In the genomic region with DNA sequence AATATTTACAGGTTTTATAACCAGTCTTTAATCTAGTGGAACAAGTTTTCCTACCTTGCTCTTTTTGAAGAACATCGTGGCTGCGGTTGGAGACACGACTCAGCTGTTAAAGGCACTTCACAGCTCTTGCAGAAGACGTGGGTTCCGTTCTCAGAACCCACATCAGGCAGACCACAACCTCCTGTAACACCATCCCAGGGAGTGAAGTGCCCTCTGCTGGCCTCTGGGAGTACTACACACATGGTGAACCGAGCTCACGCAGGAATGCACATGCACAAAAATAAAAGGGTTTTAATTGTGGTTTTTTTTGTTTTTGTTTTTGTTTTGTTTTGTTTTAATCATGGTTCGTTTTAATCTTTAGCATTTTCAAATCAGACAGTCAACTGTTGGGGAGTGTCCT, we compare ENCODE assay signal across 14 mouse cellular contexts. TPM values are rescaled to one million over a fixed set of nuclear protein-coding genes. Genes with fewer than 3 reads are reported as not detected.
DNase-seq lines count a peak whose midpoint lies in the region; ATAC-seq and TF ChIP-seq lines count a peak whose summit lies in the region.
"Had no signal": no experiment of that assay in that cellular context is flagged by ENCODE, and none has a peak within 500 bp of the region (broad histone marks: within the 10 kb centered on the region; RNA-seq: fewer than 3 reads in every experiment).

No protein-coding gene starts in this region.

- H3K4me1 ChIP-seq in kidney, postnatal 0 days (replicated peaks; ENCODE audit: insufficient read depth, low read length) = no peaks in the 10 kb centered on the region
- H3K4me1 ChIP-seq in ES-Bruce4 (ENCODE audit: control insufficient read depth, insufficient read depth, low read length) = no peaks in the 10 kb centered on the region

- H3K36me3 ChIP-seq in kidney, postnatal 0 days (ENCODE audit: insufficient read depth, low read length) = no peaks in the 10 kb centered on the region
- no peaks in the 10 kb centered on the region for H3K36me3 ChIP-seq in ES-Bruce4 (ENCODE audit: control insufficient read depth, insufficient read depth, low read length, poor library complexity, severe bottlenecking)

- WGBS in kidney, postnatal 0 days = 88% methylated on average over 8 of the region's 8 CpGs

- no peak overlapping the region for H3K4me2 ChIP-seq in kidney, postnatal 0 days (ENCODE audit: low read length)

- no peaks in the 10 kb centered on the region for H3K9me3 ChIP-seq in kidney, postnatal 0 days (replicated peaks; ENCODE audit: low read length)
- no peaks in the 10 kb centered on the region for H3K9me3 ChIP-seq in ES-Bruce4 (replicated peaks; ENCODE audit: control insufficient read depth, insufficient read depth, low read length, poor library complexity, severe bottlenecking)

- no peak overlapping the region for H3K9ac ChIP-seq in kidney, postnatal 0 days (ENCODE audit: low read depth, low read length)
- no peak overlapping the region for H3K9ac ChIP-seq in ES-Bruce4 (ENCODE audit: low read depth, poor library complexity, severe bottlenecking)

- TF ChIP-seq CTCF in kidney, postnatal 0 days (IDR thresholded peaks at IDR 0.05; ENCODE audit: low read depth) = peak; percentile 44; the same call in 1 of the 2 replicates
- peak; percentile 43 for TF ChIP-seq CTCF in ES-Bruce4 (IDR thresholded peaks at IDR 0.05; ENCODE audit: low read depth, low read length)

- TF ChIP-seq POLR2A in ES-Bruce4 (IDR thresholded peaks at IDR 0.05; ENCODE audit: insufficient read depth, low read length) = no peak

- no peak for ATAC-seq in kidney, postnatal 0 days (replicated peaks; ENCODE audit: low FRiP score, low read depth)
- peak; percentile 30; the same call in 1 of the 2 replicates for ATAC-seq in granulocyte monocyte progenitor cell, adult 5-6 weeks (replicated peaks; ENCODE audit: poor library complexity, severe bottlenecking)

- no peak overlapping the region for H3K4me3 ChIP-seq in kidney, postnatal 0 days (replicated peaks; ENCODE audit: low read depth, low read length)
- no peak overlapping the region for H3K4me3 ChIP-seq in ES-Bruce4 (ENCODE audit: low read depth, low read length)
- H3K4me3 ChIP-seq: myocyte had no signal

- no peak for DNase-seq in kidney, postnatal 0 days (ENCODE audit: low spot score)
- no peak for DNase-seq in kidney, adult 18-20 months
- DNase-seq in 416B (ENCODE audit: low read depth) = peak; percentile 42
- no peak for DNase-seq in heart, postnatal 25 days (ENCODE audit: low spot score)
- no peak for DNase-seq in layer of hippocampus, adult 11-12 months (ENCODE audit: low spot score)
- DNase-seq in right cerebral cortex, adult 18-20 months = no peak
- DNase-seq: cerebellum, adult 11-12 months; heart, postnatal 14 days; kidney, postnatal 10 days had no signal

- intact Hi-C loops in heart, postnatal 25 days (cut with DNase I) = no loop called here

- H3K27me3 ChIP-seq in kidney, postnatal 0 days (ENCODE audit: insufficient read depth, low read length) = no peaks in the 10 kb centered on the region
- no peaks in the 10 kb centered on the region for H3K27me3 ChIP-seq in ES-Bruce4 (ENCODE audit: control insufficient read depth, insufficient read depth, low read length, poor library complexity, severe bottlenecking)

- no peak for TF ChIP-seq EP300 in ES-Bruce4 (IDR thresholded peaks at IDR 0.05; ENCODE audit: insufficient read depth, low read depth, low read length)

- H3K27ac ChIP-seq in kidney, postnatal 0 days = no peak overlapping the region
- no peak overlapping the region for H3K27ac ChIP-seq in ES-Bruce4 (ENCODE audit: insufficient read depth, low read length)

RNA-seq across cellular contexts. Expression of gene Zpbp2, which starts 17.4 kb away (rescaled TPM):
- 0.43 and 0.64 TPM in 2 replicates for polyA plus RNA-seq in kidney, postnatal 0 days (2015; fragmentation: Nextera tagmentation; extraction: Ambion mirVana)
- polyA plus RNA-seq in ES-Bruce4 (2011; ENCODE audit: insufficient read depth, insufficient read length, low read depth, missing spikeins) = not detected in 2 replicates
- 1.6 TPM in 1 of 2 replicates, not detected in the other for total RNA-seq in granulocyte monocyte progenitor cell, adult 5-6 weeks (2014; fragmentation: Nextera tagmentation)
- total RNA-seq in granulocyte monocyte progenitor cell, adult 5-6 weeks (2017) = not detected in 2 replicates
- not detected for total RNA-seq in heart, postnatal 25 days (2021)
- total RNA-seq: gastrocnemius, adult 18-20 months; heart, postnatal 14 days; left cerebral cortex, postnatal 14 days had no signal
- polyA plus RNA-seq: myocyte had no signal

RNA-seq across cellular contexts. Expression of gene Ormdl3, which starts 18.8 kb away (rescaled TPM):
- 50.1 and 51.3 TPM in 2 replicates for polyA plus RNA-seq in kidney, postnatal 0 days (2015; fragmentation: Nextera tagmentation; extraction: Ambion mirVana)
- 19.3 and 20.0 TPM in 2 replicates for polyA plus RNA-seq in ES-Bruce4 (2011; ENCODE audit: insufficient read depth, insufficient read length, low read depth, missing spikeins)
- total RNA-seq in granulocyte monocyte progenitor cell, adult 5-6 weeks (2014; fragmentation: Nextera tagmentation) = 5.9 and 7.3 TPM in 2 replicates
- 7.7 and 8.6 TPM in 2 replicates for total RNA-seq in granulocyte monocyte progenitor cell, adult 5-6 weeks (2017)
- 10 to 100 TPM; 35.6 to 37.8 TPM for total RNA-seq in heart, postnatal 25 days (2021)

RNA-seq across cellular contexts. Expression of gene Ikzf3, which starts 22.5 kb away (rescaled TPM):
- 0.26 and 0.29 TPM in 2 replicates for polyA plus RNA-seq in kidney, postnatal 0 days (2015; fragmentation: Nextera tagmentation; extraction: Ambion mirVana)
- not detected in 2 replicates for polyA plus RNA-seq in ES-Bruce4 (2011; ENCODE audit: insufficient read depth, insufficient read length, low read depth, missing spikeins)
- total RNA-seq in granulocyte monocyte progenitor cell, adult 5-6 weeks (2014; fragmentation: Nextera tagmentation) = 0.15 TPM in 1 of 2 replicates, not detected in the other
- not detected in 2 replicates for total RNA-seq in granulocyte monocyte progenitor cell, adult 5-6 weeks (2017)
- under 1 TPM; 0.44 to 0.61 TPM for total RNA-seq in heart, postnatal 25 days (2021)
- polyA plus RNA-seq: myocyte had no signal

RNA-seq across cellular contexts. Expression of gene Lrrc3c, which starts 29.8 kb away (rescaled TPM):
- polyA plus RNA-seq in kidney, postnatal 0 days (2015; fragmentation: Nextera tagmentation; extraction: Ambion mirVana) = not detected in 2 replicates
- not detected in 2 replicates for polyA plus RNA-seq in ES-Bruce4 (2011; ENCODE audit: insufficient read depth, insufficient read length, low read depth, missing spikeins)
- total RNA-seq in granulocyte monocyte progenitor cell, adult 5-6 weeks (2014; fragmentation: Nextera tagmentation) = not detected in 2 replicates
- total RNA-seq in granulocyte monocyte progenitor cell, adult 5-6 weeks (2017) = not detected in 2 replicates
- not detected for total RNA-seq in heart, postnatal 25 days (2021)
- total RNA-seq: gastrocnemius, adult 18-20 months; heart, postnatal 14 days; left cerebral cortex, postnatal 14 days had no signal
- polyA plus RNA-seq: myocyte had no signal

RNA-seq across cellular contexts. Expression of gene Gm12355, which starts 57.1 kb away (rescaled TPM):
- polyA plus RNA-seq in kidney, postnatal 0 days (2015; fragmentation: Nextera tagmentation; extraction: Ambion mirVana) = 0.92 and 1.2 TPM in 2 replicates
- 50.0 and 53.5 TPM in 2 replicates for polyA plus RNA-seq in ES-Bruce4 (2011; ENCODE audit: insufficient read depth, insufficient read length, low read depth, missing spikeins)
- total RNA-seq in granulocyte monocyte progenitor cell, adult 5-6 weeks (2014; fragmentation: Nextera tagmentation) = 1.6 and 1.8 TPM in 2 replicates
- total RNA-seq in granulocyte monocyte progenitor cell, adult 5-6 weeks (2017) = 4.8 and 9.5 TPM in 2 replicates
- total RNA-seq in heart, postnatal 25 days (2021) = 1 to 10 TPM; 7.2 to 7.7 TPM
